Mouse (Mus musculus) liver, postnatal 0 days (tissue): ENCODE data around the gene Ntrk3. TPM values are rescaled to one million over a fixed set of nuclear protein-coding genes. Genes with fewer than 3 reads are reported as not detected.

Experiments used
- ATAC-seq: fragments of 200-750 bp; cut with Nextera tagmentation; 2 replicates; pipeline ENCODE4 v1.8.0; 2017; ENCODE audit warnings: mild to moderate bottlenecking, moderate library complexity
- DNase-seq: peaks from one replicate; pipeline ENCODE4 v3.0.0-alpha.2; 2016
- H3K27ac ChIP-seq: fragments of 300-500 bp; sonication (generic); 2 replicates; pipeline ENCODE4 v1.5.1; 2014; ENCODE audit warnings: antibody characterized with exemption, moderate library complexity, mild to moderate bottlenecking, low read depth
- H3K27me3 ChIP-seq: fragments of 300-500 bp; sonication (generic); 2 replicates; pipeline ENCODE4 v1.6.1; 2014; ENCODE audit warnings: low read length, control low read depth, mixed read lengths; ENCODE audit not compliant: insufficient read depth
- H3K36me3 ChIP-seq: fragments of 300-500 bp; sonication (generic); replicated peaks from 2 replicates; pipeline ENCODE4 v1.6.1; 2014; ENCODE audit warnings: mild to moderate bottlenecking, control low read depth, low read length, moderate library complexity, mixed read lengths; ENCODE audit not compliant: insufficient read depth
- H3K4me1 ChIP-seq: fragments of 300-500 bp; sonication (generic); 2 replicates; pipeline ENCODE4 v1.6.1; 2014; ENCODE audit warnings: antibody characterized with exemption, mild to moderate bottlenecking, control low read depth; ENCODE audit not compliant: insufficient read depth
- H3K4me2 ChIP-seq: fragments of 300-500 bp; sonication (generic); 2 replicates; pipeline ENCODE4 v1.6.1; 2014; ENCODE audit warnings: low read depth, mild to moderate bottlenecking, low read length, moderate library complexity, mixed read lengths
- H3K4me3 ChIP-seq: fragments of 300-500 bp; sonication (generic); 2 replicates; pipeline ENCODE4 v1.5.1; 2014; ENCODE audit warnings: low read depth, low read length
- H3K9ac ChIP-seq: fragments of 300-500 bp; sonication (generic); replicated peaks from 2 replicates; pipeline ENCODE4 v1.6.1; 2014; ENCODE audit warnings: mild to moderate bottlenecking, moderate library complexity
- H3K9me3 ChIP-seq: fragments of 300-500 bp; sonication (generic); 2 replicates; pipeline ENCODE4 v1.6.1; 2016; ENCODE audit warnings: mild to moderate bottlenecking, control low read depth, low read length, mixed read lengths
- CTCF ChIP-seq: sonication (generic); IDR thresholded peaks from 2 replicates; pipeline ENCODE4 v1.5.1; 2016; ENCODE audit warnings: antibody characterized with exemption, low read depth
- EP300 ChIP-seq: IDR thresholded peaks from 2 replicates; pipeline ENCODE4 v1.6.1; 2016; ENCODE audit warnings: antibody characterized with exemption, low read depth, mild to moderate bottlenecking
- WGBS: fragments of 180-500 bp; shearing (Covaris S2); extraction: QIAGEN DNeasy Blood & Tissue Kit; methylation state at CpG from one replicate; pipeline ENCODE4 v1.1.7; 2014; ENCODE audit not compliant: insufficient replicate concordance; 5-methylcytosine and 5-hydroxymethylcytosine counted together
- polyA plus RNA-seq: library from polyadenylated mRNA; unstranded; fragments of >200 nt; fragmentation: Nextera tagmentation; extraction: Ambion mirVana; gene quantifications from 2 replicates; pipeline ENCODE4 v1.2.1, GENCODE M21; 2015

Ntrk3 gene
- polyA plus RNA-seq, 1 experiment from 2014 or later, result 0.16 TPM

DNA sequence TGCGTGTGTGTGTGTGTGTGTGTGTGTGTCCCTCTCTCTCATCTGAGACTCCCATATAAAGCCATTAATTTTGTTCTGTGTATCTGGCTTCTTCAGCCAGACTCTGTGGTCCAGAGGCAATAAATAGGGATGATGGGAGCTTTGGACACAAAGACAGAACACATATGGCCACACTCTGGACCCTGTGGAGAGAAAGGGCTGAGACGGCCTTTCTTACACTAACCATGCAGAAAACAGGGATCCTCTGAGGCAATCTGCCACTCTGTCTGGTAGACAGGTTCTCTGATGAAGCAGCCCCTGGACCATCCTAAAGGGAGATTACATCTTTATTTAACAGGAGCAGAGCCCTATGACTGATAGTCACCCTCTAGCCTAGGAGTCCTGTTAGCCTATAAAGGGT lies 253.5 kb downstream of the Ntrk3 start:
- Histone ChIP-seq H3K4me2 (no peak overlapping the region), H3K27me3 (no peaks in the 10 kb centered on the region), H3K27ac (no peak overlapping the region), H3K9ac (no peak overlapping the region), H3K36me3 (no peaks in the 10 kb centered on the region), H3K4me3 (no peak overlapping the region), H3K4me1 (no peaks in the 10 kb centered on the region), H3K9me3 (no peaks in the 10 kb centered on the region)
- WGBS, result 85% methylated on average over 2 of the region's 2 CpGs
- ATAC-seq (no peak), DNase-seq (no peak)
- TF ChIP-seq EP300, result no peak
- TF ChIP-seq CTCF, result no peak

DNA sequence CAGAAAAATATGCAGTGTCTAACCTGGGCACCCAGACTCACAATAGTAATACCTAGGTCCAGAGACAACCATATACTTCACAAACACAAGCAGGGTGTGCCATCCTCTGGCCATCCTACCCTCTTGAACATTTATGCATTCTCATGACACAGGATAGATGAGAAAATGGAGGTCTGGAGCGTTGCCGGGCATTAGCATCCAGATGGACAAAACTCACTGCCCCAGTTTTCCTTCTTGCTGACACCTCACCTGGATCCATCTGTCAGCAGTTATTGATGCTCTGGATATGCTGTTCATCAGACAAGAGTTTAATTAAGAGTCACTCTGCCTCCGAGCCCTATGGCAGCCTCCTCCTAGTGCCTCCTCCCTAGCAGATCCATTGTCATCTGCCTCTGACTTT lies 254.1 kb downstream of the Ntrk3 start:
- 76% methylated on average over 3 of the region's 3 CpGs for WGBS
- DNase-seq, result no peak
- Histone ChIP-seq H3K4me1 (no peaks in the 10 kb centered on the region), H3K27ac (no peak overlapping the region), H3K36me3 (no peaks in the 10 kb centered on the region), H3K4me2 (no peak overlapping the region), H3K9me3 (no peaks in the 10 kb centered on the region), H3K27me3 (no peaks in the 10 kb centered on the region), H3K9ac (no peak overlapping the region), H3K4me3 (no peak overlapping the region)
- TF ChIP-seq EP300 (no peak), CTCF (no peak)
- no peak for ATAC-seq

GRCm38 (mm10) chr7:78483061-78483460 lies 254.8 kb downstream of the Ntrk3 start:
- 62% methylated on average over 2 of the region's 2 CpGs for WGBS
- ATAC-seq, result no peak
- H3K4me2 ChIP-seq, result no peak overlapping the region
- H3K9ac ChIP-seq, result no peak overlapping the region
- H3K9me3 ChIP-seq, result no peaks in the 10 kb centered on the region
- no peak overlapping the region for H3K27ac ChIP-seq
- no peaks in the 10 kb centered on the region for H3K4me1 ChIP-seq
- no peak overlapping the region for H3K4me3 ChIP-seq
- no peak for TF ChIP-seq CTCF
- H3K36me3 ChIP-seq, result no peaks in the 10 kb centered on the region
- DNase-seq, result no peak
- no peaks in the 10 kb centered on the region for H3K27me3 ChIP-seq

DNA sequence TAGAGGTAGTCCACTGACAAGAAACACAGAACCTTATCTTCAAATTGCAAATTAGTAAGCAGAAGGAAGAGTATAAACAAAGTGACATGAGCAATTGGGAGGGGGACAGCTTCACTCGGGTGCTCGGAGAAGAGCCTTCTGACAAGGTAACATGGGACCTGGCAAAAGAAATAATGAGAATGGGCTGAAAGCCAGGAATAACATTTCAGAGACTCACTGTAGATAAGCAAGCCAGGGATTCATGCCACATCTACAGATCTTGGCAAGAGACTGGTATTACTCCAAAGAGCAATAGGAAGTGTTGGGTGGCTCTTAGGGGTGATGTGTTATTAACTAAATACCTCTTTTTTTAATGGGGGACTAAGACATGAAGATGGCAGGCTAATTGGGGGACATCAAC lies 258.9 kb downstream of the Ntrk3 start:
- ATAC-seq, result no peak
- DNase-seq, result no peak
- no peaks in the 10 kb centered on the region for H3K27me3 ChIP-seq
- no peak overlapping the region for H3K4me3 ChIP-seq
- no peak overlapping the region for H3K4me2 ChIP-seq
- H3K9ac ChIP-seq, result no peak overlapping the region
- WGBS, result 76% methylated on average over 2 of the region's 2 CpGs
- H3K9me3 ChIP-seq, result no peaks in the 10 kb centered on the region
- no peak for TF ChIP-seq EP300
- no peak for TF ChIP-seq CTCF
- H3K27ac ChIP-seq, result no peak overlapping the region
- H3K4me1 ChIP-seq, result no peaks in the 10 kb centered on the region
- H3K36me3 ChIP-seq, result no peaks in the 10 kb centered on the region

- DNase-seq (no peak), ATAC-seq (no peak)
- H3K27ac ChIP-seq, result no peak overlapping the region
- 62% methylated on average over 4 of the region's 4 CpGs for WGBS
- H3K4me1 ChIP-seq, result no peaks in the 10 kb centered on the region
- no peak overlapping the region for H3K4me2 ChIP-seq
- TF ChIP-seq EP300, result no peak
- no peak for TF ChIP-seq CTCF
- H3K36me3 ChIP-seq, result no peaks in the 10 kb centered on the region
- H3K9me3 ChIP-seq, result no peaks in the 10 kb centered on the region
- no peak overlapping the region for H3K4me3 ChIP-seq
- no peaks in the 10 kb centered on the region for H3K27me3 ChIP-seq
- H3K9ac ChIP-seq, result no peak overlapping the region
These were observed 266.1 kb downstream of the Ntrk3 start for GRCm38 (mm10) chr7:78471755-78472154.

DNA sequence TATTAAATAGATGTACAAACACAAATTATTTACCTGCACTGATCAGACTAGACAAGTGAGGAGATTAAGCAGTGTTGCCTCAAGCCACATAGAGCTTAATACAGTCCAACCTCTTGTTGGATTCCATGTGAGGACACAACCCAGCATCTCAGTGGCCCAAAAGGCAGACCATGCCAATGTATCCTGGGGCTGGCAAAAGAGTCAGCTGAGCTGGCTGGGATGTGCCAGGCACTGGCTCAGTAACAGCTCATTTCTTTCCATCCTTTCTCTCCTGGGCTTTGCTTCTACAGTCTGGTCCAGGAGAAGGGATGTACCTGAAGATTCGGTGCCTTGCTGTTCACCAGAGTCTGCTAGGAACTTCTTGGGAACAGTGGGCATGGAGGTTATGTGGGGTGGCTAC lies 266.5 kb downstream of the Ntrk3 start:
- no peak for ATAC-seq
- Histone ChIP-seq H3K4me1 (no peaks in the 10 kb centered on the region), H3K4me2 (no peak overlapping the region), H3K27me3 (no peaks in the 10 kb centered on the region), H3K27ac (no peak overlapping the region), H3K9ac (no peak overlapping the region), H3K36me3 (no peaks in the 10 kb centered on the region), H3K9me3 (no peaks in the 10 kb centered on the region), H3K4me3 (no peak overlapping the region)
- DNase-seq, result no peak
- 60% methylated on average over 1 of the region's 1 CpGs for WGBS
- TF ChIP-seq CTCF, result no peak
- TF ChIP-seq EP300, result no peak

DNA sequence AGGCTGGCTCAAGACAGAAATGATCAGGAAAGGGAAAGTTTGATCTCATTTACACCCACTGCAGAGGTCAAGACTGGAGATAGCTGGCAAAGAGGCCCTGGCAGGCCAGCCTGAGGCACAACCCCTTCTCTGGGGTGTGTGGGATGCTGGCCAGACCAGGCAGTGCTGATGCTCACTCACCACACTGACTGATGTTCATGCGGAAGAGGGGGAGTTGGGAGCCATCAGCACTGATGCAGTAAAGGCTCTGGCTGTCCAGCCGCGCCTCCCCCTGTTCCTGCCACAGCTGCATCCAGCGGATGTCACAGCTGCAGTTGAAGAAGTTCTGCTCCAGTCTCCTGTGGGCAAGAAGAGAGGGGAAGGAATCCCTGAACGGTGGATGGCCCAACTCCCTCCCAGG lies 275.2 kb downstream of the Ntrk3 start:
- DNase-seq, result no peak

More for the DNA sequence above, 275.2 kb downstream of the Ntrk3 start:
- Histone ChIP-seq H3K4me1 (no peaks in the 10 kb centered on the region), H3K27ac (no peak overlapping the region), H3K27me3 (no peaks in the 10 kb centered on the region), H3K4me3 (no peak overlapping the region), H3K36me3 (no peaks in the 10 kb centered on the region), H3K9me3 (no peaks in the 10 kb centered on the region), H3K9ac (no peak overlapping the region), H3K4me2 (no peak overlapping the region)
- ATAC-seq, result no peak
- WGBS, result 59% methylated on average over 5 of the region's 5 CpGs
- no peak for TF ChIP-seq CTCF
- TF ChIP-seq EP300, result no peak
